Mouse (Mus musculus): ENCODE measurements around the gene Nptx2. TPM values are rescaled to one million over a fixed set of nuclear protein-coding genes. Genes with fewer than 3 reads are reported as not detected.

The Nptx2 gene
- polyA plus RNA-seq, 1 experiment: 11.1 TPM

GRCm38 (mm10) chr5:144514738-144515137, 31.0 kb upstream of the Nptx2 start:
- Histone ChIP-seq H3K36me3 (ENCODE audit: control insufficient read depth, insufficient read depth, low read length) (no peaks in the 10 kb centered on the region), H3K27me3 (ENCODE audit: control insufficient read depth, insufficient read depth, low read length) (no peaks in the 10 kb centered on the region), H3K4me3 (ENCODE audit: control insufficient read depth, low read depth, low read length) (no peak overlapping the region), H3K4me1 (ENCODE audit: control insufficient read depth, insufficient read depth, low read length) (no peaks in the 10 kb centered on the region), H3K27ac (ENCODE audit: control insufficient read depth, insufficient read depth, low read depth, low read length) (no peak overlapping the region)
- TF ChIP-seq POLR2A (IDR thresholded peaks at IDR 0.05; ENCODE audit: control insufficient read depth, low read depth, low read length) (no peak), CTCF (IDR thresholded peaks at IDR 0.05; ENCODE audit: control insufficient read depth, insufficient read depth, insufficient replicate concordance, low read depth, low read length) (peak; percentile 81)

DNA sequence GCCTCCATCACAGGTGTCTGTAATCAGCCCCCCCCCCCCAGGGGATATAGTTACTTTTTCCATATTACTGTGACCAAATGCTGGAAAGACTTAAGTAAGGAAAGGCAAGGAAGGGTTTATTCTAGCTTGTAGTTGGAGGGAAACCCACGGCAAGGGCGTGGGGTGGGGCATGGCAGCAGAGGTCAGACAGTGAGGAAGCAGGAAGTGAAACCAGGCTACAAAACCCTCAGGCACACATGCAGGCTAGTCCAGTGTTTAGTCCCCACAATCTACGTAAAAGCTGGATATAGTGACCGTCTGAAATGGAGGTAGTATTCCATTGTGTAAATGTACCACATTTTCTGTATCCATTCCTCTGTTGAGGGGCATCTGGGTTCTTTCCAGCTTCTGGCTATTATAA, 30.5 kb upstream of the Nptx2 start:
- Histone ChIP-seq H3K4me1 (ENCODE audit: control insufficient read depth, insufficient read depth, low read length) (peaks cover 2% of the 10 kb centered on the region; the same call in 1 of the 2 replicates), H3K27ac (ENCODE audit: control insufficient read depth, insufficient read depth, low read depth, low read length) (no peak overlapping the region), H3K36me3 (ENCODE audit: control insufficient read depth, insufficient read depth, low read length) (no peaks in the 10 kb centered on the region), H3K27me3 (ENCODE audit: control insufficient read depth, insufficient read depth, low read length) (no peaks in the 10 kb centered on the region), H3K4me3 (ENCODE audit: control insufficient read depth, low read depth, low read length) (no peak overlapping the region)
- TF ChIP-seq POLR2A (IDR thresholded peaks at IDR 0.05; ENCODE audit: control insufficient read depth, low read depth, low read length) (no peak), CTCF (IDR thresholded peaks at IDR 0.05; ENCODE audit: control insufficient read depth, insufficient read depth, insufficient replicate concordance, low read depth, low read length) (no peak)

DNA sequence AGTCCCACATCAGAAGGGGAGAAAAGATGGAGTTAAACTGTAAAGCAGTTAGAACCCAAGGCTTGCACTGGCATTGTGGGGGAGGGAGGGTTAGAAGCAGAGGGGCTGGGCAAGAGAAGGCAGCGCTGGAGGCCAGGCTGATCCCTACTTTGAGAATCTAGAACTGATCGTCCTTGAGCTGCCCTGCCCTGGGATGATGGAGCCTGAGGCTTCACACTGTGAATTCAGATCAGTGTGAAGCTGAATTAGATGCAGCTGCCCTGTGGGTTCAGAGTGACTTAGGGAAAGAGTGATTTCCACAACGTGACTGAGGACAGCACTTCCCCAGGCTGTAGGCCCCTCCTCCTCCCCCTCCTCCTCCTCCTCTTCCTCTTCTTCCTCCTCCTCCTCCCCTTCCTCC, 25.6 kb upstream of the Nptx2 start:
- Histone ChIP-seq H3K36me3 (ENCODE audit: control insufficient read depth, insufficient read depth, low read length) (no peaks in the 10 kb centered on the region), H3K27me3 (ENCODE audit: control insufficient read depth, insufficient read depth, low read length) (no peaks in the 10 kb centered on the region), H3K27ac (ENCODE audit: control insufficient read depth, insufficient read depth, low read depth, low read length) (peak overlapping the region; percentile 45; the same call in 1 of the 2 replicates), H3K4me3 (ENCODE audit: control insufficient read depth, low read depth, low read length) (peak overlapping the region; percentile 19), H3K4me1 (ENCODE audit: control insufficient read depth, insufficient read depth, low read length) (peaks cover 2% of the 10 kb centered on the region; the same call in 1 of the 2 replicates)
- TF ChIP-seq CTCF (IDR thresholded peaks at IDR 0.05; ENCODE audit: control insufficient read depth, insufficient read depth, insufficient replicate concordance, low read depth, low read length) (no peak), POLR2A (IDR thresholded peaks at IDR 0.05; ENCODE audit: control insufficient read depth, low read depth, low read length) (peak; percentile 34; the same call in 1 of the 2 replicates)

DNA sequence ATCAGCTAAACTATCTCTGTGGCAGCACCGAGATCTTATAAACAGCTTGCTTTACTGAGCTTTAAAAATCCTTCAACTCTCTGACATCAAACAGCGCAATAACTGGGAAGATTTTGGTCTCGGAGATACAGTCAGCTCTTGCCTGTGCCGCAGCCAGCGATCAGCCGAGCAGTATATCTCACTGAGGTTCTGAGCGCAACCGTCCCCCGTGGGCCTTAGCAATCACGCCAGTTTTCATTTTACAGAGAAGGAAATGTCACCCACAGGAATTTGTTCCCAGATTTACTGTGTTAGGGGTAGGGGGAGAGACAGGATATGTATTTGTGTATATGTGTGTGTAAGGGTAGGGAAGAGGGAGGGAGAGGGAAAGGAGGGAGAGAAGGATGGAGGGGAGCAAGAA, 20.9 kb upstream of the Nptx2 start:
- no peaks in the 10 kb centered on the region for H3K27me3 ChIP-seq (ENCODE audit: control insufficient read depth, insufficient read depth, low read length)
- H3K27ac ChIP-seq (ENCODE audit: control insufficient read depth, insufficient read depth, low read depth, low read length): no peak overlapping the region
- H3K36me3 ChIP-seq (ENCODE audit: control insufficient read depth, insufficient read depth, low read length): no peaks in the 10 kb centered on the region
- H3K4me1 ChIP-seq (ENCODE audit: control insufficient read depth, insufficient read depth, low read length): peaks cover 2% of the 10 kb centered on the region; the same call in 1 of the 2 replicates
- no peak overlapping the region for H3K4me3 ChIP-seq (ENCODE audit: control insufficient read depth, low read depth, low read length)
- no peak for TF ChIP-seq POLR2A (IDR thresholded peaks at IDR 0.05; ENCODE audit: control insufficient read depth, low read depth, low read length)
- no peak for TF ChIP-seq CTCF (IDR thresholded peaks at IDR 0.05; ENCODE audit: control insufficient read depth, insufficient read depth, insufficient replicate concordance, low read depth, low read length)

GRCm38 (mm10) chr5:144529123-144529522, 16.6 kb upstream of the Nptx2 start:
- Histone ChIP-seq H3K36me3 (ENCODE audit: control insufficient read depth, insufficient read depth, low read length) (no peaks in the 10 kb centered on the region), H3K4me1 (ENCODE audit: control insufficient read depth, insufficient read depth, low read length) (no peaks in the 10 kb centered on the region; the same call in 1 of the 2 replicates), H3K27ac (ENCODE audit: control insufficient read depth, insufficient read depth, low read depth, low read length) (no peak overlapping the region), H3K4me3 (ENCODE audit: control insufficient read depth, low read depth, low read length) (no peak overlapping the region), H3K27me3 (ENCODE audit: control insufficient read depth, insufficient read depth, low read length) (no peaks in the 10 kb centered on the region)
- TF ChIP-seq CTCF (IDR thresholded peaks at IDR 0.05; ENCODE audit: control insufficient read depth, insufficient read depth, insufficient replicate concordance, low read depth, low read length): peak; percentile 31; the same call in 1 of the 2 replicates
- no peak for TF ChIP-seq POLR2A (IDR thresholded peaks at IDR 0.05; ENCODE audit: control insufficient read depth, low read depth, low read length)

DNA sequence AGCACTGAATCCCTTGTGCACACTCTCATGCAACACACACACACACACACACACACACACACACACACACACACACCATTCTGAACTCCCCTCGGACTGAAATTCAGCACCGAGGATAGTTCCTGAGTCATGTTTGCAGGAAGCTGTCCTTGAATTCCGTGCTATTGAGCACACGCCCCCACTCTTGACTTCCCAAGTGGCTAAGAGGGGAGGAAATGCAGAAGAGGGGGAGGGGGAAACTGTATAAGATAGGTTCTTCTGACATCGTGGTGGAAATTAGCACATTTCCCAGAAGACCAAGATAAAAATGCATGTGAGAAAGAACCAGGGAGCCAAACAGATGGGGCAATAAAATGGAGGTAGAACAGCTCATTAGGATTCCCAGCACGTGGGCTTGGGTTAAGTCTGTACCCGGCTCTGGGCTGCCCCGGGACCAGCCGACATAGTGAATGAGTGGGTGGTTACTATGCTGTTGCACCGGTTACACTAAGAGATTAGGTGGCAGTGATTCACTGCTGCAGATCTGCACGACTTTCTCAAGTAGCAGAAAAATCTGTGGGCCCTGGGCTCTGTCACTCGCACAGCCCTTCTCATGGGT, 2.9 kb upstream of the Nptx2 start:
- Histone ChIP-seq H3K4me1 (ENCODE audit: control insufficient read depth, insufficient read depth, low read length) (peaks cover 17% of the 10 kb centered on the region), H3K4me3 (ENCODE audit: control insufficient read depth, low read depth, low read length) (no peak overlapping the region), H3K36me3 (ENCODE audit: control insufficient read depth, insufficient read depth, low read length) (no peaks in the 10 kb centered on the region), H3K27ac (ENCODE audit: control insufficient read depth, insufficient read depth, low read depth, low read length) (no peak overlapping the region), H3K27me3 (ENCODE audit: control insufficient read depth, insufficient read depth, low read length) (no peaks in the 10 kb centered on the region)
- TF ChIP-seq CTCF (IDR thresholded peaks at IDR 0.05; ENCODE audit: control insufficient read depth, insufficient read depth, insufficient replicate concordance, low read depth, low read length) (no peak), POLR2A (IDR thresholded peaks at IDR 0.05; ENCODE audit: control insufficient read depth, low read depth, low read length) (no peak)

DNA sequence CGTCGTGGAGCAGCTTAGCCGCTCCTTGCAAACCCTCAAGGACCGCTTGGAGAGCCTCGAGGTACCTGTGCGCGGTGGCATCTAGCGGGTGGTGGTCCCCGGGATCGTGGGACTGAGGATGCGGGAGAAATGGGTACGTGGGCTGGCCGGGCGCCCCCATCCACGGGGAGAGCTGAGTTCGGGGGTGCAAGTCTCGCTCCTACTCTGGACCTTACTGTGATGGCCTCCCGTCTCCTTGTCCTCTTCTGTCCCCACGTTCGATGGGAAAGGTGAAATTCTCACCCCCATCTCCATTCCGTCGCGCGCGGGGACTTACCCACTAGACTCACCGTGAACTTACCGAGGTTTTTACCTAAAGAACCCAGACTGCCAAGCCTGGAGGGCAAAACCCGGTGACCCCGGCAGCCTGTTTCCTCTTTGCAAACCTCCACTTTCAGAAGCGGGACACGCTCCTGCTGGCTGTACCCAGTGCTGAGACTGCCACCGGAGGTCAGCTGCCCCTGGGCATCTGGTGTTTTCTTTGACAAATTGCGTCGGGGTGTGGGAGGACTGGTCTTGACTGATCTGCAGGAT, 807 bp downstream of the Nptx2 start:
- TF ChIP-seq CTCF (IDR thresholded peaks at IDR 0.05; ENCODE audit: control insufficient read depth, insufficient read depth, insufficient replicate concordance, low read depth, low read length) (no peak), POLR2A (IDR thresholded peaks at IDR 0.05; ENCODE audit: control insufficient read depth, low read depth, low read length) (no peak)
- Histone ChIP-seq H3K36me3 (ENCODE audit: control insufficient read depth, insufficient read depth, low read length) (no peaks in the 10 kb centered on the region), H3K4me1 (ENCODE audit: control insufficient read depth, insufficient read depth, low read length) (peaks cover 21% of the 10 kb centered on the region), H3K27ac (ENCODE audit: control insufficient read depth, insufficient read depth, low read depth, low read length) (no peak overlapping the region), H3K27me3 (ENCODE audit: control insufficient read depth, insufficient read depth, low read length) (no peaks in the 10 kb centered on the region), H3K4me3 (ENCODE audit: control insufficient read depth, low read depth, low read length) (peak overlapping the region; percentile 94)
